Mouse (Mus musculus): Measurements from ENCODE around the gene Olfr768. TPM values are rescaled to one million over a fixed set of nuclear protein-coding genes. Genes with fewer than 3 reads are reported as not detected.
"Not testable (repeated sequence)": the region's sequence is repeated elsewhere in the genome, so short reads cannot be mapped to it uniquely, and the experiment has no call there.

Olfr768 gene
- not detected for total RNA-seq (2021)

- DNase-seq (ENCODE audit: extremely low spot score in 1 of 2, low spot score in 2 of 2) = no peak
- intact Hi-C loops (cut with DNase I) = no loop called here
Observed at GRCm38 (mm10) chr10:129099275-129099674, at the start of gene Olfr768. Olfr768 (minus strand) TSS chr10:129099375.

- intact Hi-C loops (cut with DNase I) = no loop called here
- no peak for DNase-seq (ENCODE audit: extremely low spot score in 1 of 2, low spot score in 2 of 2)
Observed at GRCm38 (mm10) chr10:129138898-129139297, 39.7 kb upstream of the Olfr768 start, which contains the start of gene Olfr770. Olfr770 (minus strand) TSS chr10:129138998.

- intact Hi-C loops (cut with DNase I) = no loop called here
- DNase-seq (ENCODE audit: extremely low spot score in 1 of 2, low spot score in 2 of 2) = no peak
Observed at GRCm38 (mm10) chr10:129117761-129118160, 18.6 kb upstream of the Olfr768 start, which contains the start of gene Olfr769. Olfr769 (minus strand) TSS chr10:129117861.

GRCm38 (mm10) chr10:129115146-129115545 lies 16.0 kb upstream of the Olfr768 start:
- intact Hi-C loops (cut with DNase I) = no loop called here
- DNase-seq (ENCODE audit: extremely low spot score in 1 of 2, low spot score in 2 of 2) = no peak

- no peak for DNase-seq (ENCODE audit: extremely low spot score in 1 of 2, low spot score in 2 of 2)
- intact Hi-C loops (cut with DNase I) = no loop called here
Observed at GRCm38 (mm10) chr10:129101231-129101630, 2.1 kb upstream of the Olfr768 start.

- DNase-seq (ENCODE audit: extremely low spot score in 1 of 2, low spot score in 2 of 2); intact Hi-C loops (cut with DNase I): not testable (repeated sequence)
Observed at GRCm38 (mm10) chr10:129082810-129083209, 16.4 kb downstream of the Olfr768 start, which contains the start of gene Olfr767. Olfr767 (minus strand) TSS chr10:129082910.

GRCm38 (mm10) chr10:129068877-129069276 lies 30.3 kb downstream of the Olfr768 start, which contains the start of gene Olfr766-ps1:
Olfr766-ps1 (minus strand) TSS chr10:129068977.
- intact Hi-C loops (cut with DNase I) = no loop called here
- DNase-seq (ENCODE audit: extremely low spot score in 1 of 2, low spot score in 2 of 2) = no peak

GRCm38 (mm10) chr10:129049898-129050297 lies 49.3 kb downstream of the Olfr768 start, which contains the start of gene Olfr765:
Olfr765 (minus strand) TSS chr10:129049998.
- DNase-seq (ENCODE audit: extremely low spot score in 1 of 2, low spot score in 2 of 2); intact Hi-C loops (cut with DNase I): not testable (repeated sequence)

Other genes starting within 250 kb of the Olfr768 start
- 10 to 100 TPM; 13.2 to 16.2 TPM for gene Gdf11, start 207.7 kb downstream of the Olfr768 start, total RNA-seq (2021)
- 10 to 100 TPM; 63.0 to 66.0 TPM for gene Cd63, start 198.4 kb downstream of the Olfr768 start, total RNA-seq (2021)
- 1 to 10 TPM; 5.5 to 6.1 TPM for gene Rdh5, start 176.5 kb downstream of the Olfr768 start, total RNA-seq (2021)
- 10 to 100 TPM; 84.3 to 85.3 TPM for gene Bloc1s1, start 175.3 kb downstream of the Olfr768 start, total RNA-seq (2021)
- gene Itga7, start 165.6 kb downstream of the Olfr768 start, total RNA-seq (2021) = 10 to 100 TPM; 14.2 to 14.9 TPM
- gene Mettl7b, start 138.4 kb downstream of the Olfr768 start, total RNA-seq (2021) = not detected
- not detected for gene Olfr9, start 109.9 kb downstream of the Olfr768 start, total RNA-seq (2021)
- not detected for gene Olfr763, start 88.6 kb downstream of the Olfr768 start, total RNA-seq (2021)
- gene Olfr764-ps1, start 59.5 kb downstream of the Olfr768 start, total RNA-seq (2021) = not detected
- gene Olfr765, start 49.4 kb downstream of the Olfr768 start, total RNA-seq (2021) = not detected
- gene Olfr766-ps1, start 30.4 kb downstream of the Olfr768 start, total RNA-seq (2021) = not detected
- gene Olfr767, start 16.5 kb downstream of the Olfr768 start, total RNA-seq (2021) = not detected
- not detected for gene Olfr769, start 18.5 kb upstream of the Olfr768 start, total RNA-seq (2021)
- gene Olfr770, start 39.6 kb upstream of the Olfr768 start, total RNA-seq (2021) = not detected
- gene Olfr771, start 65.4 kb upstream of the Olfr768 start, total RNA-seq (2021) = not detected
- not detected for gene Olfr772, start 78.5 kb upstream of the Olfr768 start, total RNA-seq (2021)
- not detected for gene Olfr773, start 88.0 kb upstream of the Olfr768 start, total RNA-seq (2021)
- gene Olfr774, start 136.8 kb upstream of the Olfr768 start, total RNA-seq (2021) = not detected
- not detected for gene Olfr775, start 149.0 kb upstream of the Olfr768 start, total RNA-seq (2021)
- not detected for gene Olfr776, start 159.8 kb upstream of the Olfr768 start, total RNA-seq (2021)
- gene Olfr777, start 172.1 kb upstream of the Olfr768 start, total RNA-seq (2021) = not detected
- not detected for gene Olfr780, start 218.7 kb upstream of the Olfr768 start, total RNA-seq (2021)
- gene Olfr781, start 229.5 kb upstream of the Olfr768 start, total RNA-seq (2021) = not detected
- gene Olfr782, start 249.5 kb upstream of the Olfr768 start, total RNA-seq (2021) = not detected